Mouse (Mus musculus) olfactory bulb, adult 2 months (tissue): Measurements from ENCODE around the gene C1qa.

Experiments
- CTCF ChIP-seq: fragments of 200-500 bp; IDR thresholded peaks from 2 replicates; pipeline ENCODE4 v1.5.1; 2012; ENCODE audit warnings: low read depth, mild to moderate bottlenecking, low read length, moderate library complexity; ENCODE audit not compliant: insufficient read depth
- POLR2A ChIP-seq: fragments of 200-500 bp; IDR thresholded peaks from 2 replicates; pipeline ENCODE4 v1.6.1; 2012; ENCODE audit warnings: mild to moderate bottlenecking, low read depth, low read length, moderate library complexity; ENCODE audit not compliant: insufficient read depth

DNA sequence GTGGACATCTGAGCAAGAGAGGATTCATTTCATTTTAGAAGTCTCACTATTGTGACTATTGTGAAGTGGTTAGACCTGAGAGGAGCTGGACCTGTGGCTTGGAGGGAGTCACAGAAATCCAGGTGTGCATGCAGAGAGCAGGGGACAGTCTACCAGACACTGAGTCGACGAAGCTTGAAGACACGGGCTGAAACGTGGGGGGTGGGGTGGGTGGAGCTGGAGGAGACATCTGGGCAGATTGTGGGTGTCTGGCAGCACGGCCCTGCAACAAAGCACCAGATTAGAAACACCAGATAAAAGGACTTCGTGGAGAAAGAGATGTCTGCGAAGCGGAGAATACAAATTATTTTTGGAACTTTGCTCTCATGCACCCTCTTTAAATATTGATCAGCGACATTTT, 35.1 kb downstream of the C1qa start:
- no peak for TF ChIP-seq CTCF
- TF ChIP-seq POLR2A: no peak
